Mouse (Mus musculus): ENCODE data around the gene Igfbpl1. TPM values are rescaled to one million over a fixed set of nuclear protein-coding genes. Genes with fewer than 3 reads are reported as not detected.

The Igfbpl1 gene
- polyA plus RNA-seq (2017; shearing (Covaris generic)) = not detected

- no peak for ATAC-seq
Measured at GRCm38 (mm10) chr4:45826275-45827040, at the start of gene Igfbpl1. Igfbpl1 (minus strand) TSS chr4:45826923.

GRCm38 (mm10) chr4:45872147-45872546, 45.4 kb upstream of the Igfbpl1 start:
- no peak for ATAC-seq

DNA sequence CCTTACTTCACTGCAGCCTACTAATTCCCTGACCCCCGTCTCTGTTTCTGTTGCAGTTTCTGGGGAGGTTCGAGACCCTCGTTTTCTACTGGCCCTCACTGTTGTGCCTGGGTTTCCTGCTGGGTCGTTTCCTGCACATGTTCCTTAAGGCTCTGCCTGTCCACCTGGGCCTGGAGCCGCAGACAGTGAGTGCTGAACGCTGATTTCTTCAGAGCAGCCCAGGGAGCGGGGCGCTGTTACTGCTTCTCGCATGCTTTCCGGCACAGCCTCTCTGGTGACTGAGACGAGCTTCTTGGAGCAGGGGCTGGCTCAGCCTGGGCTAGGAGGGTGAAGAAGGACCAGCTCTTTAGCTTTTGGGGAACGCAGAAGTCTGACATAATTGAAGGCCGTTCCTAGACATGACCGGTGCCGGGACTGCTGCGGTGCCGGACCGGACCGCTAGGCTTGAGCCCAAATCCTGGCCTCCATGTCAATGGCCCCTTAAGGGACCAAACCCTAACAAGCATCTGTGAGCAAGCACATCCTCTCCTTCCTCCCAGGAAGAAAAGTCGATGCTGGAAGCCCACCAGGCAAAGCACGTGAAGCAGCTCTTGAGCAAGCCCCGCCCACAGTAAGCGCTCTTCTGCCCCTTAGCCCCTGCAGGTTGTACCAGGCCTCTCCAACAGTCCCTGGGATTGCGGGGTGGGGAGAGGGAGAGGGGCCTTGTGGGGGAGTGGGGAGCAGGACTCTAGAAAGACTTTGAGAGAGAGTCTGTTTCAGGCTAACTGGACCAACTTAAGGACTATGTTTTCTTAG, 42.5 kb upstream of the Igfbpl1 start:
- no peak for ATAC-seq

DNA sequence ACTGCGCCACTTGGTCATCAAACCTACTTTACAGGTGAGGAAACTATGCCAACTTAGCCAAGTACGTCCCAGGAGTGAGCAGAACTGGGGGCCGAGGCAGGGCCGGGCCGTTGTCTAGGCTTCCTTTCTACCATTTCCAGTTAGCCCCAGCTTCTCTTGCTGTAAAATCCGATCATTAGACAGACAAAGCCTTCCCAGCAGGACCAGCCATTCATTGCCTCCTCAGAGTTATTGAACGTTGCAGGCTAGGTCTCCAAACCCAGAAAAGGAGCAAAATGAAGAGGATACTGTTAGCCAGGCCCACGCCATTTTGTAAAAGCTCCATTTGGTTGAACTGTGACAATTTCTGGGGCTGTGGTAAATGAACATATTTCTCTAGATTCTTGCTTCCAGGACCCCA, 40.7 kb upstream of the Igfbpl1 start:
- no peak for ATAC-seq

DNA sequence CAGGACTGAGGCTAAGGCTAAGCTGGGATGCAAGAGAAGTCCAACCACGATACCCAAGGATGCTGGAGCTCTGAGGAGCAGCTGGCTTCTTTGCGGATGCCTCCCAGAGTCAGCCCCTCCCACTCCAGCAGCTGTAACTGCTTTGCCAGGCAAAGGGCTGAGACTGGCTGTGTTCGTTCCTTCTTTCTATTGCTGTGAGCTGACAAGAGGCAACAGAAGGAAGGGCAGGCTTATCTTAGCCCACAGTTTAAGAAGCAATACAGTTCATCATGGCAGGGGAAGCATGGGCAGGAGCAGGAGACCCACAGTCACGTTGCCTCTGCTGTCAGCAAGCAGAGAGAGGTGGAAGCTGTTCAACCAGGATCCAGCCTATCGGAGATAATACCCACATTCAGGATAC, 34.4 kb upstream of the Igfbpl1 start:
- no peak for ATAC-seq

DNA sequence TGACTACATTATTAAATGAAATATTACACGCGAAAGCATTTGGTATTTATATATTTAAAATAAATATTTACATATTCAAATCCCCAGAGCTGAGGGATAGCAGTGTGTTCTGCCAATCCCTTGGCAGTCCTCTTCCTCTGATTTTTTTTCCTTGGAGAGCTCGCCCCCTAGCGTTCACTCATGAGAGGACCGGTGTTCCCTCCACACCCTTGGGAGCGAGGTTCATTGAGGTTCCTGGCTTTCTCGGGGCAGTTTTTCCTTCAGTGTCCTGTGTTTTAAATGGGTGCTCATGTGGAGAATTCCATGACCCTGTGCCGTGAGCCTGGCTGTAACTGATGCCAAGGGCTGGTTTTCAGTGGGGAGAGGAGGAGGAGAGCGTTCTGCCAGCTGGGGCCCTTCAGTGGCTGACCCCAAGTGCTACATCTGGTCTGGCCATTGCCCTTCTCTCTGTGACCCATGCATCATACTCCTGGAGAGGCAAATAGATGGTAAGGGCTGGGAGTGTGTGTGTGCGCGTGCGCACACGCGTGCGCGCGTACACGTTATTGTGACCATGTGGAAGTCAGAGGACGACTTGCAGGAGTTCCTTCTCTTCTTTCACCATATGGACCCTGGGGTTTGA, 29.2 kb upstream of the Igfbpl1 start:
- ATAC-seq = no peak

DNA sequence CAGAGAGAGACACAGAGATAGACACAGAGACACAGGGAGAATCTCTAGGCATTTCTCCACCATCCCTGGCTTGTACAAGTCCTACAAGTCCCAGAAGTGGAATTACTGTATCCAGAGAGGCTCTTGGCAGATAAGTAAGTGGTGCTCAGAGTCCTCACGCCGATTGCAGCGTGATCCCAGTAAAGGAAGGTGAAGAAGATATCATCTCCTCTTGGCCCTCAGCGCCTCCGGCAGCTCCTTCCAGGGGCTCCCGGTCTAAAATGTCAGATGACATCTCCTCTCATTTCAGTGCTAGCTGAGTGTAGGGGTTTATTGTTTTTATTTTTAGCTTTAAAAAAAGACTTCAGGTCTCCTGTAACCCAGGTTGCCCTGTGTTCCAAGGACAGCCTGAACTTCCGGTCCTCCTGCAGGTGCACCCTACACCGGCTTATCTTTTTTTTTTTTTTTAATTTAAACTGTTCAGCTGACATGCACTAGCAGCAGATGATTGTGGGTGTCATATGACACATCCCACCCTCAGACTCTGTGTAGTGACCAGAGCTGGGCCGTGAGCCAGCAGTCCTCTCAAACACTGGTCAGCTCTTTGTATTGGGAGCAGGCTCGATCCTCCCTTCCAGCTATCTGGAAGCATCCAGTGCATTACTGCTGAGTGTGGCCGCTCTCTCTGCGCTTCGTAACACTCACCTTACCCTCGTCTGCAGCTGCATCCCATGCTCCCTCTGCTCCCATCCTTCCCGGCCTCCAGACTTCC, 26.9 kb upstream of the Igfbpl1 start:
- ATAC-seq = no peak

DNA sequence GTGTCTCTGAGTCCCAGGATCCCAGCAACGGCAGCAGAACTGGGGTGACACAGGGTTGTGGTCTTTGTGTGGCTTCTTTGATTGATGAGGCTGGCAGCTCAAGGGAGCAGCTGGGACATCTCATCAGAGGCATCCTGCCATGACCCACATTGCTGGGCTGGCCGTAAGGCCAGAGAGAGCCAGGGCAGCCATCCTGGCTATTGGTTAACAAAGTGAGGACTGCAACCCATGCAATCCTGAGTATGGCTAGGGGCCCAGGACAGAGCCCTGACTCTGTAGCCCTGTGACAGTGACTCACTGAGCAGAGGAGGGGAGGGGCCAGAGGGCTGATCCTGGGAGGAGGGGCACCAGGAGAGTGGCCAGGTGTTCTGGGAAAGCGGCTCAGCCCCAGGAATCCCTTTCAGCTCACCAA, 24.9 kb upstream of the Igfbpl1 start:
- no peak for ATAC-seq

GRCm38 (mm10) chr4:45849419-45849818, 22.7 kb upstream of the Igfbpl1 start:
- no peak for ATAC-seq

- no peak for ATAC-seq
Measured at GRCm38 (mm10) chr4:45848825-45849156, 22.1 kb upstream of the Igfbpl1 start.

DNA sequence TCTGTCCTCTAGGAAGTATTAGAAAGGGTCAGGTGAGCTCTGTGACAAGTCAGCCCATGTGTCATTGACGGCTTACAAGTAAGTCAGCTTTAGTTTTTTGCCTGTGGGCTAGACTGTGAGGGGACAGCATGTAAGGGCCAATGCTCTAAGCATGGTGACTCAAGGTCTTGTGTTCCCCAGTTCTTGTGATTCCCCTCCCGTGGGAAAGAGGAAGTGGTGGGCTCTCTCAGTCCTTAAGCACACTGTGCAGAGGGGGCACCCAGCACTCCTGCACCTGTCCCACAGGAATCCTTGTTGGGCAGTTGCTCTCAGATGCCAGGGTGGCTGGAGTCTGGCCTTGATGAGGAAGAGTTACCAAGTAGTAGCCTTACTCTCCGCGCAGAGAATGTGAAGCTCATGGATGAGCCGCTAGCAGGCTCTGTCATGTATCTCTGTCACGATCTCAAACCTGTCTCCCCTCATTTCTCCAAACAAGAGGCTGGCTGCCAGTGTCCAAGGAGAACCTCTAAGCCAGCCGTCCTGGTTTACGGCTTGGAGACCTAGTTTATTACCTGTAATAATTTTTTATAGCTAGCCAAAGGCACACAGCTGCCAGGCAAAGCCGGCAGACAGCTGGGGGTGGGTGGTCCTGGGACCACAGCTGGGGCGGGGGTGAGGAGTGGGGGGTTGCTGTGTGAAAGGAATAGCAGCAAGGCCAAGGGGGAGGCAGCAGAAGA, 21.5 kb upstream of the Igfbpl1 start, which contains the start of gene Stra6l:
Stra6l (plus strand) TSS at position 556 of the 716 bp plus-strand sequence.
- ATAC-seq = no peak

DNA sequence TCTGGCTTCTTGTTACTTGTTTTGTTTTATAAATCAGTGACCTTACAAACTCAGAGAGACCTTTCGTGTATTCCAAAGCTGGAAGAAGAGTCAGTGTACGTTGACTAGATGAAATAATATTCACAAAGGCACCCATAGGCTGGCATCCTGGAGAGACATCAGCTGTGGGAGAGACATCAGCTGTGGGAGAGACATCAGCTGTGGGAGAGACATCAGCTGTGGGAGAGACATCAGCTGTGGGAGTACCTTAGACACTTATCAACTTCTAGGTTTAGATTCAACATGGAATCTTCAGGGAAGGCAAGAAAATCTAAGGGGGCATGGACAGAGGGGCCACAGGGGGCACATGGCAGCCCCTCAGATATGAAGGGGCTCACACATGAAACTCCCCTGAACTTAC, 19.5 kb upstream of the Igfbpl1 start:
- ATAC-seq = no peak

- ATAC-seq = no peak
Measured at GRCm38 (mm10) chr4:45844355-45844754, 17.6 kb upstream of the Igfbpl1 start.

DNA sequence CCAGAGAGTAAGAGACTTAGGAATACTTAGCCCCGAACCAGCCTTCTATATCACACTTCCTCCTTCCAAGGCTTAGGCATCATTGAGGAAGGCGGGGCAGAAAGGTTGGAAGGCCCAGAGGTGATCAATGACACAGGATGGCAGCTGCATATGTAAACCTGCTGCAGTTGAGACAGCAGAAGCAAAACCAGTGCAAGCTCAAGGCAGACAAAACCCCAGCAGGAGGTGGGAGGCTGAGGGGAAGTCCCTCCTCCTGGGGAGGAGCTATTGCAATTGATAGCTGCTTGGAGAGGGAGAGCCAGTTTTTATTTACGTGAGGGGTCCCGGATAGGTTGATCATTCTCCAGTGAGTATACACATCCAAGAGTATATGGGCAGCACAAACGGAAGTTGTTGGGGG, 6.7 kb upstream of the Igfbpl1 start:
- no peak for ATAC-seq

GRCm38 (mm10) chr4:45831996-45832395, 5.3 kb upstream of the Igfbpl1 start:
- ATAC-seq = no peak

- no peak for ATAC-seq
Measured at GRCm38 (mm10) chr4:45829907-45830759, 3.4 kb upstream of the Igfbpl1 start.

DNA sequence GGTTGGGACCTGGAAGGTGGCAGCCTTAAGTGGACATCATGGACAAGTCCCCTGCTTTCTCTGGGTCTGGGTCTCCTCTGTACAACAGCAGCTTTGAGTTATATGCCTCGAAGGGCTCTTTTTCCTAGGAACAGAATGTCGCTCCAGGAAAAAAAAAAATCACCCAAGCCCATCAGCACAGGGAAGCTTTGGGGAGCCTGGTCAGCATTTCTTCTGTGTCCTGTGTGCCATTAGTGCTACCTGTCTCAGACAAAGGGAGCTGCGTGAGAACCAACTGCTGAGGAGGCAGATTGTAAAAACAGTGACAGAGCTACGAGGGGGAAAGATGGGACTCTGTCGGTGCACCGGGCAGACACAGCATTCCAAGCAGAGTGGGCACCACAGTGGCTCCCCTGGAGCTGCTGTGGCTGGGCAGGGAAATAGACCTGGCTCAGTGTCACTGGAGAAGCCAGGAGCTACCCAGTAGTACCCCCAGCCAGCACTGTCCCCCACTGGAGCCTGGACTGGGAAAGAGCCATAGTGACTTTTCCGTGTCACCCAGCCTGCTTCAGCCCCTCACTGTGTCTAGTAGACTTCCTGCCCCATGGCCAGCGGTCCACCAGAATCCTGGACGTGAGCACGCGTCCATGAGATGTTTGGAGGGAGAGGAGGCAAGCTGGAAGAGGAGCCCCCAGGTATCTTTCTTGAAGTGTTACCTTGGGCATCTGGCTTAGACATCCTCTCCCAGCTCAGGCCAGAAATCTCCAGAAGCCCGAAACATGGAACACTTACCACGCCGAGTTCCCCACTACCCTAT, 1.8 kb downstream of the Igfbpl1 start:
- no peak for ATAC-seq

GRCm38 (mm10) chr4:45824049-45824760, 2.5 kb downstream of the Igfbpl1 start:
- ATAC-seq = no peak

- ATAC-seq = no peak
Measured at GRCm38 (mm10) chr4:45822781-45823575, 3.7 kb downstream of the Igfbpl1 start.
